Mouse (Mus musculus): ENCODE measurements at regions not wholly inside any gene's neighbourhood (a gene's known extent, or its start where the extent isn't known, plus 50 kb on each side); places are given as distances from the start of the nearest gene placed in this dataset.

DNA sequence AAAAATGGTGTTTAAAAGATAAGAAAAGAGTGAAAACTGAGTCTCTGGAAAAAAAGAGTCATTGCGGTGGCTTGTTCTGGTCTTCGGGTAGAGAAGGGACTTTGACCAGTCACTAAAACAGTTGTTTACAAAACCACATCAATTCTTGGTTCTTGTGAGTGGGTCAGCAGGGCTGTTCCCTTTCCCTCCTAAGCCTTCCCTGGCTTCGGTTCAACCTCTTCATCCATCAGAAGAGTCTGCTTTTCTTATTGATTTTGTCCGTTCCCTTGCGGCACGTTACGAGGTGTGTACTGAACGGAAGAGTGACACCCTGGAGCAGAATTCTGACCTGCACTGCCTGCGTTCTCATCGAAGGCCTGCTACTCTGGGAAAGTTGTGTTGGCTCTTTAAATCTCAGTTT, 229.1 kb upstream of the G2e3 start:
- DNase-seq (ENCODE audit: extremely low spot score) = no peak

- DNase-seq (ENCODE audit: extremely low spot score) = no peak
Measured at GRCm38 (mm10) chr12:51118021-51118694, 229.7 kb upstream of the G2e3 start.

DNA sequence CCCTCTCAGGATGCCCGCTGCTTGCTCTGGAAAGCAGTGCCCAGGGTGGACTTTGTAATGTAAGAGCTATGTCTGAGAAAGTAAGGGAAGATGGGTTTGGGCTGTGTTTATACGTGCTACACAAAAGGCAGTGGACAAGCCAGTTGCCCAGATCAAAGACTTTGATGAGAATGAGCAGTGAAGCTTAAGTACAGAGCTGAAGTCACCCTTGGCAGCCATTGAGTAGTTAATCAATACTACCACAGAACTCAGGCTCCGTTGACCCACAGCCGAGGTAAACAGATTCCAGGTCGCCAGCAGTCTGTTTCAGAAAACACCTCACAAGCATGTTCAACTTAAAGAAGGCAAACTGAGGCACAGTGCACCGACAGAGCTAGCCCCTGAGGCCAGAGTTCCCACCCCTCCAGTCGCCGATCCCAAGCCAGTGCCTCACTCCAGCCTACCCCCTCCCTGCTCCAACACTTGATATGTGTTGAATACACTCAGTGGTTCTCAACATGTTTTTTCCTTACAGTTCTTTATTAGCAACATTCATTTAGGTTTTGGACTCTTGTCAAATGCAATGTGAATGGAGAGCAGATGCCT, 230.3 kb upstream of the G2e3 start:
- no peak for DNase-seq (ENCODE audit: extremely low spot score)

DNA sequence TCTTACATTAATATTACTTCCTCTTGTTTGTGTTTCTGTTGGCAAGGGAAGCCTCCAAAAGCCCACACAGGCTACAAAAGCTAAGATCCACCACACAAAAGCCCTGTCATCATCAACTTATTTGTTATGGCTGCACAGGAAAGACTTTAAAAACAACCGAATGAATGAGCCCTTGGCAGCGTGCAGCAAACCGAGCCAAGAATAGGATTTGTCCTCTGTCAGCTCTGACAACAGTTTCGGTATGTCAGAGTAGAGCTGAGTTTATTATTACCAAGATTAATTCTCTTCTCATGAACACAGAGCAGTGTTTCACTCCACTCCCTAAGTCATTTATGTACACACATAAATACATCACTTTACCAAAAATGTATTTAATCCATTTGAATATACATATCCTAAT, 236.1 kb upstream of the G2e3 start:
- no peak for DNase-seq (ENCODE audit: extremely low spot score)

DNA sequence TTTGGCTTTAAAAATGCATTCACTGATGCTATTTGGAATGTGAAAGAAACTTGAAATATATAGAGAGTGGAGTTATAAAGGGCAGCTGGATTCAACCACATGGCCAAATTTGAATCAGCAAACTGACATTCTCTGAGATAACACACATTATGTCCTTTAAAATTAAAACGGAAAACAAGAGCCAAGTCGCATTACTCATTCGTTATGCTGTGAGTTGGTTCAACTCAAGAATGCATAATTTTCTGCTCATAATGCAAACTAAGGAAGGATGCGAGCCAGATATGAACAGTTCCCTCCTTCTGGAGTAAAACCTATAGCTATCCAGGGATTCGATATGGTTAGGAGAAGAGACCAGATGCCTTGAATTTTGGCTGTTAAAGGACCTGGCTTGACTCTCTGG, 239.8 kb upstream of the G2e3 start:
- no peak for DNase-seq (ENCODE audit: extremely low spot score)

DNA sequence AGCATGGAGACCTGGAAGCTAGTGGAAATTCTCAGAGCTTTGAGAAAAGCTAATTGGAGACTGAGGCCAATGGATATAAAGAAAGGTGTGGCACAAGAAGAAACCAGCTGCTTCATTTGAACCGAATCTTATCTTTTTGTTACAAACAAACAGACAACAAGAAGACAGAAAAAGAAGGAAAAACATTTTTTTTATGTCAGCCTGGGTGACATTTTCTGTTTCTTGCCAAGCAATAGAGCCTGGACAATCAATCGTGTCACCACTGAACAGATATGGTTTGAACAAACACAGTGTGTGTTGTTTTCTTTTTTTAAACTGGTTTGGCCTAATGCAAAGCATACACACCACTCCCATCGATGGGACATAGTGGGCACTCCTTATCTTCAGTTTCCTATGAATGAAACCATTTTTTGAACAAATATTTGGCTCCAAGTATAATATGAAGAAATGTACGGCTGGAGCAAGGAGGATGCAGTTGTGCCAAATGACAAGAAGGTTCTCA, 244.3 kb upstream of the G2e3 start:
- DNase-seq (ENCODE audit: extremely low spot score) = no peak

DNA sequence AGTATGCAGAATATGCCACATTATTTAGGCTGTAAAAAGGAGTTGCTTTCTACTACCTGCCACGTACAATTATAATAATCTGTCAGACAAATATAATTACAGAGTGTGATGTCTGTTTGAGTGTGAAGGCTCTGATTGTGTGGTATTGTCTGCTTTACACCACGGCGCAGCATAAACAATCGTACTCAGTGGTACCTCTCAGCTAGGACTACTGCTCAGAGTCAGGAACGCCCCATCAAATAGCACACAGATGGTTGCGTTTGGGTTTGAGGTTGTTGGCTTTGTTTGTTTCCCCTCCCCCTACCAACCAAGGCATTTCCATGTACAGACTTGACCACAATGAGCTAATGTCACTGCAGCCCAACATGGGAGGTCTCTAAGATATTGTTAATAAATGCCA, 246.2 kb upstream of the G2e3 start:
- DNase-seq (ENCODE audit: extremely low spot score) = no peak

DNA sequence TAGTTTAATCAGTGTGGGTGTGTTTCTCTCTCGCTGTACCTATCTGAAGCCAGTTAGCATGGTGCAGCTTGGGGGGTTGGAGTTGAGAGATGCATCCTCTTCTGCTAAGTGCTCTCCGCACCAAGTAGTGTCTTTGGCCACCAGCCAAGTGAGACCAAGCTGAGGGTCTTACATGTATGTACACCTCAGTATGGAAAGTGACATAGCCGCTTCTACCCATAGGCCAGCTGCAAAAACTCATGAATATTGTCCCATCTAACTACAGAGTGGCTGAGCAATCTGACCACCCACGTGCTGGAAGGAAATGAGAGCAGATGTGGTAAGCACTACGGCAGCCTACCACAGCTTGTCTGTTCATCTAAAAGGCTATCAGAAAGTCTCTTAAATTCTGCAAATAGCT, 247.0 kb upstream of the G2e3 start:
- no peak for DNase-seq (ENCODE audit: extremely low spot score)

DNA sequence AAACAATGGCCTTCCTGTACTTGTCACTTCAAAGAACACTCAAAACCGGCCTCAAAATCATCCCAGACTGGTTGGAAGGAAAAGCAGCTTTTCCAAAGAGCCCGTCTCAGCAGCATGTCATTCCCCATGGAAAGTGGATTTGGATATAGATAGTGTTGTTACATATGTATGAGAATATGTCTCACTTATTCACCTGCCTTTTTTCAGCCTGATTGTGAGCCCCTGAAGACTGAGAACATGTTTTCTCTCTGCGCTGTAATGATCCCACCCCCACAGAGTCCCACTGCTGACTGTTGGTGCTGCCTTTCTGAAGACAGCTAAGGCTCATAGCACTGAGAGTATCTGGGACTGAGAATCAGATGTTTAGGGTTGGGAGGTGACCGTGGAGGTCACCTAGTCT, 251.9 kb upstream of the G2e3 start:
- DNase-seq (ENCODE audit: extremely low spot score) = no peak

- DNase-seq (ENCODE audit: extremely low spot score) = no peak
Measured at GRCm38 (mm10) chr12:51089324-51089723, 258.5 kb upstream of the G2e3 start.

GRCm38 (mm10) chr12:51081809-51082208, 266.1 kb upstream of the G2e3 start:
- no peak for DNase-seq (ENCODE audit: extremely low spot score)

- DNase-seq (ENCODE audit: extremely low spot score) = no peak
Measured at GRCm38 (mm10) chr12:51073503-51073902, 274.4 kb upstream of the G2e3 start.

DNA sequence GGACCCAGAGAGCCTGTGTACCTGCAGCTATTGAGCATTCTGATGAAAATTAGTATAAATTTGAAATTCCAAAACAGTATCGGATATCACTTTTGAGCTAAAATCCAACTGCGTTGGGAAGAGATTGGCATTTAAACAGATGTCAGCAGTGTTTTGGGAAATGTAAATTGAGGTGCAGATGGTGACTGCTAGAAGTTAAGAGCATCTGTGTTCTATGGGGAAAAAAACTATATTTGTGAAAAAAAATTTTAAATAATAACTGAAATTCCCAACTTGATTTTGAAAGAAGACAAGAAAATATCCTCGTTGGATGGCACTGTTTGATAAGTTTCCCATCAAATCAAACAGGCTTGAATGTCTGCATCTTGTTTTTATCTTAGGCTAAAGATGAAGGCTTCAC, 286.9 kb upstream of the G2e3 start:
- no peak for DNase-seq (ENCODE audit: extremely low spot score)

- peak; percentile 29 for DNase-seq (ENCODE audit: extremely low spot score)
Measured at GRCm38 (mm10) chr12:51058569-51058968, 289.3 kb upstream of the G2e3 start.

GRCm38 (mm10) chr12:51058104-51058503, 289.8 kb upstream of the G2e3 start:
- DNase-seq (ENCODE audit: extremely low spot score) = peak; percentile 2

- no peak for DNase-seq (ENCODE audit: extremely low spot score)
Measured at GRCm38 (mm10) chr12:51047116-51047515, 300.7 kb upstream of the G2e3 start.

DNA sequence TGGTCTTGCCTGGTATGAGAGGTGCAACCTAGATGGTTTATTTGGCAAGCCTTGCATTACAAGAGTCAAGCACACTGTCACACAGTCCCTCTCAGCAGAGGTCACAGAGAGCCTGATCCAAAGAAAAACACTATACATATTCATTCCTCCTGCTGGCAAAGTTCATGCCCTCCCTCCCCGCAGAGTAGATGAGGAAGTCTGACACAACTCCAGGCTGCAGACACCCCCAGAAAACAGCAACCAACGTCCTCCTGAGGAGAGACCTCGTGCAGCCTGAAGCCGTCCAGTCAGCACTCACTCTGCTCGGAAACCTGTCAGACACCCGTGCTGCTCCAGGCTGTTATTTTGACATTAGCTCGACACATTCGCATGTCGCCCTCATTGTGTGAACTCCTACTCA, 302.4 kb upstream of the G2e3 start:
- DNase-seq (ENCODE audit: extremely low spot score) = no peak

DNA sequence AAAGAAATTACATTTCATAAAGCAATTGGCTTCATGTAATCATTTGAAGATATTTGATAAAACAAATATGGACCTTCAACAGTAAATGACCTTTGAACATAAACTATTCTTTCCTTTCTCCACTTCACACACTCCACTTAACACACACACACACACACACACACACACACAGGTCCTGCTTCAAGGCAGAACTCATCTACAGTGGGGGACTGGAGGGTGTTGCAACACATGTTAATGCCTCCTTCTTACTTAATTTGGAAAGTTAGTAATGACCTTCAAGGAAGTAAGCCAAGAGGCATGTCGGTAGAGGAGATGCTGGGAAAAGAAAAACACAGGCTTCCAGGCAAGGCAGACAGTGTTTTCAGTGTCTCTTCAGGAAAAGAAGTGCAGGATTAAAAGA, 302.8 kb upstream of the G2e3 start:
- no peak for DNase-seq (ENCODE audit: extremely low spot score)

GRCm38 (mm10) chr12:51032193-51032592, 315.7 kb upstream of the G2e3 start:
- no peak for DNase-seq (ENCODE audit: extremely low spot score)

GRCm38 (mm10) chr12:51028601-51029174, 319.2 kb upstream of the G2e3 start:
- DNase-seq (ENCODE audit: extremely low spot score) = no peak

DNA sequence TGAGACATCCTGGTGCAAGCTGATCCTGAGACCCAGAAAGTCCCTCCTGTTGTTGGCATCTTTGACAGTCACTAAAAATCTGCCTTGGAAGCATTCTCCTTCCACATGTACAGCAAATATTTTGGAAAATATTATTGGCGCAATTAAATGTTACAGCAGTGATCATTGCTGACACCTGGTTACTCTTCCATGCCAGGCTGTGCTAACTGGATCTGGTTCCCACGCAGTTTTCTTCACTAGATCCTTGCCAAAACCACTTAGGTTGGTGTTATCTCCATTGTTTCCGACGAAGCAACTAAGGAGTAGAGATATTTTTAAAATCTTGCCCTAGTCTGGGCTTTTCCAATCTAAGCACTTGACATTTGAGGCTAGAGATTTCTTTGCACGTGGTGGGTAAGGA, 321.8 kb upstream of the G2e3 start:
- no peak for DNase-seq (ENCODE audit: extremely low spot score)

GRCm38 (mm10) chr12:51025531-51025930, 322.3 kb upstream of the G2e3 start:
- no peak for DNase-seq (ENCODE audit: extremely low spot score)

DNA sequence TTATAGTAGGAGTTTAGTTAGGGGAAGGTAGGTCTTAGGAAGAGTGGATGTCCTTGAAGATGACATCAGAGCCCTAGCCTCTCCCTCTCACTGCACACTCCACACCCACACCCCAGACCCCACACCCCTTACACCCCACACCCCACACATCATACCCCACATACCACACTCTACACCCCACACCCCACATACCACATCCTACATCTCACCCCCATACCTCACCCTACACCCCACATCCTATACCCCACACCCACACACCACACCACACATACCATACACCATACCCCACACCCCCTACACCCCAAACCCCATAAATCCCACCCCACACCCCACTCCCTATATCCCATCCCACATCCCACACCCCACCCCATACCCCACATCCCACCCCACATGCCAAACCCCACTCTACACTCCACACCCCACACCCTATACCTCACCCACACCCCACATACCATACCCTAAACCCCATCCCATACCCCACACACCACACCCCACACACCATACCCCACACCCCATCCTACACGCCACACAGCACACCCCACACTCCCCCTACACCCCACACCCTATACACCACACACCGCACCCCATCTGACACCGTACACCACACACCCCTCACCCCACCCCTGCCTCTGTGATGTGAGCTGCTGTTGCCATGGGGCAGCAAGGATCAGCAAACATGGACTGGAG, 323.7 kb upstream of the G2e3 start:
- DNase-seq (ENCODE audit: extremely low spot score) = no peak
